Mouse (Mus musculus) CH12F3 (cell line): ENCODE measurements around the gene Gm49336.

Source experiments
- in situ Hi-C: fragments of 300-500 bp; cut with MboI; formaldehyde crosslinking; loops from 2 replicates; pipeline ENCODE4 v1.14.3; 2020; ENCODE audit warnings: low sequenced_read_pairs

Gm49336 gene

DNA sequence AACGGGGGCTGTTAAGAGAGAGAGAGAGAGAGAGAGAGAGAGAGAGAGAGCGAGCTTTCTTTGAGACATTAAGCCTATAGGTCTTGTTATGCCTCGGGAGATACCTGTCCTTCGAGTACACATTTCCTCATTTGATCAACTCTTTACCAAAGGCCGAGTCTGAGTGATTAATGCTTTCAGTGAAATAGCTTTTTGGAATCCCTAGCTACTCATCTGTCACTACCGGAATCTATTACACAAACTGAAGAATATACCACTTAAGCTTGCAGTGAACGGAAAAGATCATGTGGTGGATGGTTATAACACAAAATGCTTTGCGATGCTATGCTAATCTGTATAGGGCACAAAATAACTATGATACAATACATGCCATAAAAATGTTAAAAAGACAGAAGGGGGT is 941 bp downstream of the Gm49336 start:
- in situ Hi-C loops = no loop called here

DNA sequence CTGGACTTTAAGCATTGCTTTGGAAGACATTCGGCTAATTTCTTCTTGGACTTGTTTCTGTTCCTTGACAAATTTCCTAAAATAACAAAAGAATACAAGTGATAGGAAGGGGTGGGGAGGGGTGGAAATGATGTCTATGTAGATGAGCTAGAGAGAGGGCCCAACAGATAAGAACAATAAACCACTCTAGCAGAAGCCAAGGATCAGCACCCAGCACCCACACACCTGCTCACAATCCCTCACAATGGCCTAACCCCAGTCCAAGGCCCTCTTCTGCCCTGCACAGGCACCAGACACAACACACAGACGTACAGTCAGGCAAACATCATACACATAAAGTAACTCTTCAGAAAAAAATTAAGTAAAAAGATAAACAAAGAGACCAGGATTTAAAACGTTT is 12.8 kb downstream of the Gm49336 start:
- in situ Hi-C loops = no loop called here

DNA sequence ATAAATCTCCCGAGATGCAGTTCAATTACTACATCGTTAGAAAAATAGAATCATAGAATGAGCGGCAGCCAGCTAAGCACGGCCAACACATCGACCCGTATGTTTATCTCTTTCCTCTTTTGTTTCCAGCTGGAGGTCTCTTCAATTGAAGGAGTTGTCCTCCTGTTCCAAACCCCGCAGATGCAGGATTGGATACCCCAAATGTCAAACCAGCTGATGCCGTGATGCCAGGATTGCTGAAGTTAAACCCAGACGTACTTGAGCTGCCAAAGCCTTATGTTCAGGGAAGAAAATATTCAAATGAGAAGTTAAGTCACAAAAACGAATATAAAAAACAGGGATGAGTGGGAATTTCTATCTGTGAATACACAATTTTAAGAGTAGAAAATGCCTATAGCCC is 31.4 kb downstream of the Gm49336 start:
- in situ Hi-C loops = no loop called here

DNA sequence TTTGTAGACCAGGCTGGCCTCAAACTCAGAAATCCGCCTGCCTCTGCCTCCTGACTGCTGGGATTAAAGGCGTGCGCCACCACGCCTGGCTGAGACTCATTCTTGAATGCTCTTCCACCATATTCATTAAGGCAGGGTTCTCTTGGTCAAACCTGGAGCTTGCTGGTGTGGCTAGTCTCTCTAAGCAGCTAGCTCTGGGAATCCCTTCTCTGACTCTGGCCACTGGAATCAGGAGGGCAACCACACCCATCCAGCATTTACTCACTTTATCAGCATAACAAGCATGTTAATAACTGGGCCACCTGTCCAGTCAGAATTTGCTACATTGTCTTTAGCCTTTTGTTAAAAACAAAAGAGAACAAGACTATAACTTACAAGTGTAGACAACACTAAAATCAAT is 33.7 kb downstream of the Gm49336 start:
- in situ Hi-C loops = no loop called here

DNA sequence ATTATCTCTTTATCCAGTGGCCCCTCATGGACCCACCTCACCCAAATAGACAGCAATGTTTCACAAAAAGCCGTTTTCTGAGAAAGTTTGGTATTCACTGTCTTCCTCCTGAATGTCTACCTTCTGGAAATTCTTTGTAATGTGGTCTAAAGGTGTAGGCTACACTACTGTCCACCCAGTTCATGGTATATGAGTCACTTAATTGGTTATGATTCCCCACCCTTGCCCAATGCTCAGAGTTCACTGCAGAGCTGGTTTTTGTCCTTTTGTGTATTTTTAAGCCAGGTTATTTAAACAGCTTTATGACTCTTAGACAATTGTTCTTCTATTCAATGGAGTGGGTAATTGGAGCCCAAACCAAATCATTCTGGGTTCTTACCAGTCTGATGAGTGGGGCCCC is 35.2 kb downstream of the Gm49336 start:
- in situ Hi-C loops = no loop called here

DNA sequence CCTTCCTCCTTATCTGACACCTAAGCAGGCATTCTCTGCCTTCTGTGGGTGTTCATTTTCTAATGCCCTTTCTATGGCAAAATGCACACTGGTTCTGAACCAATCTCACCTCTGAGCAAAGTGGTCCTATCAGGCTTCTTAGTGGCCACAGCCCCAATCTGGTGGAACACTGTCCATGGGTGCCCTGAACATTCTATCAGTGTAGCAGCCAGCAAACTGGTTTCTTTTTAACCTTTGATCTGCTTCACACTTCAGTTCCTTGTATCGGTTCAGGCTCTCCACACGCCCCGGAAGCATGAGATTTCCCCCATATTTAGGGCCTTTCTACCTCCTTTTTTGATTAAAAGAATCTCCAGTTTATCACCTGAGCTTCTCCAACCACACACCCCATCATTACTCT is 36.3 kb downstream of the Gm49336 start:
- in situ Hi-C loops = no loop called here

DNA sequence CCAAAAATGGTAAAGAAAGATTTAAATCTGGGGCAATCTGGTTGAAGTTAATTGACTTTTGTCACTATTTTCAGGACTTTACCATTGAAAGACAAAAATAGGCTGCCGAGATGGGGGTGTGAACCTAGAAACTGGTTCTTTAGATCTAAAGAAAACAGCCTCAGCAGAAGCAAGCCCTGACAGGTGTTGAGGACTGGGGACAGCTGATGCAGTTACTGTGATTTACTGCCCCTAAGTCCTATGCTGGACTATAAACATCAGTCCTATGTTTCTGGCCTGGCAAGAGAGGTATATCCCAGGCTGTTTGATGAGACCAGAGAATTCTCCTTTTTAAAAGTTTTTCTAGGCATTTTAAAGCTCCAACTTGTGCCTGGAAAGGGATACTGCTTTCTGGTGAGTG is 37.3 kb downstream of the Gm49336 start:
- in situ Hi-C loops = no loop called here

DNA sequence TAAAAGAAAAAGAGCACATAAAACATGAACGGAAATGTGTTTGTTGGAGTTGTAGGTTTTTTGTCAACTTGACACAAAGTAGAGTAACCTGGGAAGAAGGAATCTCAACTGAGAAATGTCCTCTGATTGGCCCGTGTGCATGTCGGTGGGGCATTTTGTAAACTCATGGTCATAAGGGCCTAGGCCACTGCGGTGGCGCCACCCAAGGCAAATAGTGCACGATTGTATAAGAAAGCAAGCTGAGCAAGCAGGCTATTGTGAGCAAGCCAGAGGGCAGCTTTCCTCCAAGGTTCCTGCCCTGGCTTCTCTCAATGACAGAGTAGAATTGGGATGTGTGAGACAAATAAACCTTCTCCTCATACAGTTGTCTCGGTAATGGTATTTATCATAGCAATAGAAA is 42.1 kb downstream of the Gm49336 start:
- in situ Hi-C loops = no loop called here

DNA sequence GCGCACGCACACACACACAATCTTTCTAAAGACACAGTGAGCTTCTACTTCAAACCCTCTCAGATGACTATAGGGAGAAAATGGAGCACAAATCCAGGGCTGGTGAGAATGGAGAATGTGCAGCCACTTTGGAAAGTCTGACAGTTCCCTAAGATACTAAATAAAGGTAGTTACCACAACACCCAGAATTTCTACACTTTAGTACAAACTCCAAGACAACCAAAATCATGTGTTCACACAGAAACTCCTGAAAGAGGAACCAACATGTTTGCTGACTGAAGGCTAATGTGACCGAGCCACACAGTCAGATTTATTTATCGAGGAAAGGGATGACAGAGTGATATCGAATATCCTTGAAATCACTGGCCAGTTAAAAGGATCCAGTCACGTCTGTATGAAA is 46.3 kb downstream of the Gm49336 start:
- in situ Hi-C loops = no loop called here

DNA sequence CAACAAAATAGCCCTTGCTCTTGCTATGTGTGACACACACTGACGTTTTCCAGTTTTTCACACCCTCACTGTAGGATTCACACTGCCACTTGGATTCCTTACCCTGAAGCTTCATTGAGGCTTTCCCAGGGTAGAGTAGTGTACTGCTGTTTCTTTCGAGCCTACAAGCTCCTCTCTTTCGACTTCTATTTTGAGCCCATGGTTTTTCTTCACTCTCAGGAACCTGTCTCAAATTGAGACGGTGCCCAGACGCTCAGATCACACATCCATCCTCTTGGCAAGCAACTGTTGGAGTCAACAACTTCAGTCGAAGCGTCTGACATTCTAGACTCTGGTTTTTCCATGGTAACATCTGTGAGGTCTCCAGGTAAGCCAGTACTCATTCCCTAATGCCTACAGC is 54.4 kb downstream of the Gm49336 start, which contains the start of gene Atp8a2:
Gene Atp8a2, minus strand, starts transcription at position 296 of the 400 bp plus-strand sequence.
- in situ Hi-C loops = no loop called here

DNA sequence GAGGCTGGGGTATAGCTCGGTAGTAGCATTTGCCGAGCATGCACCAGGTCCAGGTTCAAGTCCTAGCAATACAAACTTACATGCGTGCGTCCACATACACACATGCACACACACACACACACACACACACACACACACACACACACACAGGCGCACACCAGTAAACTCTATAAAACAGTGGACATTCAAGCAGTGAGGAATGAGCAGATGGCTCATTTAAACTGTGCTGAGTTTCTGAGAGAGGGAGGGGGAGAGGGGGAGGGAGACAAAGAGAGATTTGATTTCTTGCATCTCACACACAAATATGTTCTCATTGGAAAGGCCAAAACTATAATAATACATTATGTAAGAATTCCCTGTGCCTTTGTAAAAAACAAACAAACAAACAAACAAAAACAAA is 55.3 kb downstream of the Gm49336 start:
- in situ Hi-C loops = no loop called here

DNA sequence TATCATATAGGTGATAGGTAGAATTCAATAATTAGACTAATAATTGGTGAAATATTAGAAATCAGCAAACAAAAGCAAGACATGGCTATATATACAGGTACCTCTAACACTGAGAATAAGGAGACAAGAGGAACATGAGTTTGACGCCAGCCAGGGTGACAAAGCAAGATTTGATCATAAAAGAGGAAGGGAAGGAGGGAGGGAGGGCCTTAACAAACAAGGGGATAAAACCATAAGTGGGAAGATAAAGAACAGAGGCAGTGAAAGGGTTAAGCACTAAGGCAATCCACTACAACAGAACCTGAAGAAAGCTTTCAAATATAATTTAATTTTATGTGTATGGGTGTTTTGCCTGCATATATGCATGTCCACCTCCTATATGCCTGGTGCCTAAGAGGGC is 56.7 kb downstream of the Gm49336 start:
- in situ Hi-C loops = no loop called here

DNA sequence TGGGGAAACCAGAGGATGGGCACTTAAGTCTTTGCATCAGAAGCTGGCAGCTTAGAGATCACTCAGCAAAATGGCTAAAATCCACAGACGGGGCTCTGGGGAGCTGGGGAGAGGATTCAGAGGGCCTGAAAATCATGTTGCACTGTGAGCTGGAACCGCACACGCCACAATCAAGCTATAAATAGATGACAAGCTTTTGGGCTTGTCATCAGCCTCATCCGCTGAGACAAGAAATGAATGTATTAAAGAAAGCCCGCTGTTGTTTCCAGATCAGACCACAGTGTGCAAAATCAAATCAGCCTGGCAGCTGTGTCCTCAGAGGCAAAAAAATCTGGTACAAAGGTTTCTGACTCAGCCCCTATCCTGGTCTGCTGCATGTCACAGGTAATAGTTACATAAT is 61.5 kb downstream of the Gm49336 start:
- in situ Hi-C loops = no loop called here

DNA sequence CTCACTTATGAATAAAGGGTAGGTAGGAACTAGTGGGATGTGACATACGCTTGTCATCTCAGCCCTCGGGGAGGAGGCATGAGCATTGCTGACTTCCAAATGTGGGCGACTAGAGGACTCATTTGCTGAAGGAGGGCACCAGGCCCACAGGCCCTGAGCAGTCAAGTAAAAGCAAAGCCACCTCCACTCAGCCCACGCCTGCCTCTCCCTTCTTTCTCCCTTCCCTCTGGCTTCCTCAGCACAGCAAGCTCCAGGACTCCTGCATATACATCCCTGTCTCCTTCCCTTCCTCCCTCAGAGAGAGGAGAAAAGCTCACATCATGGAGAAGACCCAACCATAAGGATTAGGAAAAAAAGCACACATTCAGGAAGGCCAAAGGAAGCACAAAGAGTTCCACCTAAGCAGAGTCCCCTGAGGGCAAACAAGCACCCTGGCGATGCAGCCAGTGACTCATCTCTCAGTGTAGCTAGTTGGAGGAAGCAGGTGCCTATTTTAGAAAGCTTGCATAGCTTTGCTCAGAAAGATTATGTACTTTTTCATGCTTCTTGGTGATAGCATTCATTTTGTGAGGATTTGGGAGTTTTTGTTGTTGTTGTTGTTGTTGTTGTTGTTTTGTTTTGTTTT is 63.0 kb downstream of the Gm49336 start:
- in situ Hi-C loops = no loop called here

DNA sequence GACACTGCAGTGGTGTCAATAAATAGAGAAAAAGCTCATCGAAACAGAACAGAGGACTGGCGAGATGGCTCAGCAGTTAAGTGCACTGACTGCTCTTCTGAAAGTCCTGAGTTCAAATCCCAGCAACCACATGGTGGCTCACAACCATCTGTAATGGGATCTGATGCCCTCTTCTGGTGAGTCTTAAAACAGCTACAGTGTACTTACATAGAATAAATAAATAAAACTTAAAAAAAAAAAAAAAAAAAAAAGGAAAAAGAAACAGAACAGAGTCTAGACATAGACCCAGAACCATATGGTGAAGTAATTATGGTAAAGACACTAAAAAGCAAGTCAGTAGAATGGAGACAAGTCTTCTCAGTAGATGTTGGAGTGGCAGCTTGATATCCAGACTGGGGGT is 70.0 kb downstream of the Gm49336 start:
- in situ Hi-C loops = no loop called here

DNA sequence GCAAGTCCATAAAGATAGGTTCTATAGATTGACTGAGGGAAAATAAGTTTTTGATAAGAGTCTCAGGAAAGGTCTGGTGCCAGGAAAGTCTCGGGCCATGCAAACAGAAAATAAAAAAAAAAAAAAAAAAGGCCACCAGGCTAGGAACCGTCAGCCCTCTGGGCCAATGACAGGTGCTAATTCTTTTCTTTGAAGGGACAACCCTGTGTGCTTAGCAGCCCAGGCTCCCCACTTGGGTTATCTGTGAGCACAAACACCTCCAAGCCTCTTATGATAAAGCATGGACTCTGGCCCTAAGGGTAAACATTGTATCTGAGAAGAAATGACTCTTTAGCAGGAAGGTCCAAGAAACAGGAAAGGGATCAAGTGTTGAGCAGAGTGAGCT is 72.7 kb downstream of the Gm49336 start:
- in situ Hi-C loops = no loop called here

DNA sequence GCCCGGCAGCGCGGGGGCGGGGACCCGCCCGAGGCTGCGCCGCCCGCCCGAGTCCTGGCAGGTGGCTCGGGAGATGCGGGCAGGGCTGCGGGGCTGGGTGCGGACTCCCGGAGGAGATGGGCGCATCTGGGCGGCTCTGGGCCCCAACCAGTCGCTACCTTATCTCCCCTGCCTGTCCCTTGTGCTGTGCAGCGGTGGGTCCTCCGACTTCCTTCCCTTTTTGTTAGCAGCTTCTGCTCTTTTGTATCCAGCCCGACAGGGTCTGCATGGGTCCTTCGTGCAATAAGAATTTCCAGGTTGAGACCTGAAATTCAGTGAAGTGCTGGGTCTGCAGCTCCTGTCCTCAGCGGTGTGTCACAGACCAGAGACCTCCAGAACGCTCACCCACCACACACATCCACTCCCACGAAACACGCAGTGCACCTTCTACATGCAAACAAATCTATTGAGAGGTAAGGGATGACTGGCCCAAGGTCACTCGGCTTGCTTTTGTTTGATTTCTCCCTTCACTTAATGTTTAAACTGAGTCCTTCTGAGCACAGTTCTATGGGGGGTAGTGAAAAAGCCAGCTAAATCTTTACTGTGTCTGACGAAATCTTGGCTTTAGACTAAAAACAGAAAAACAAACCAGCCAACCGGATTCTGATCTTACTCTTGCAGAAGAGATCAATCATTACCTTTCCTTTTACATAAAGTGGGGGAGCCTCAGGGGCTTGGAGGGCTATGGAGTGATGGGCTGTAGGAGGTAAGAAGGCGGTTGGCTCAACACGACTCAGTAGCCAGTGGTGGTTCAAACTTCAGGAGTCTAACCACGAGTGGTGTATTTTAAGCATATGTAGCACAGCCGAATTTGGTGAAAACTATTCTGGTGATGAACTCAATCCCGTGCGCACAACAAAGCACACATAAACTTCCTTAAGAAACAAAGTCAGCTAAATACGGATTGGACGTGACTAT is 73.4 kb downstream of the Gm49336 start:
- in situ Hi-C loops = no loop called here

DNA sequence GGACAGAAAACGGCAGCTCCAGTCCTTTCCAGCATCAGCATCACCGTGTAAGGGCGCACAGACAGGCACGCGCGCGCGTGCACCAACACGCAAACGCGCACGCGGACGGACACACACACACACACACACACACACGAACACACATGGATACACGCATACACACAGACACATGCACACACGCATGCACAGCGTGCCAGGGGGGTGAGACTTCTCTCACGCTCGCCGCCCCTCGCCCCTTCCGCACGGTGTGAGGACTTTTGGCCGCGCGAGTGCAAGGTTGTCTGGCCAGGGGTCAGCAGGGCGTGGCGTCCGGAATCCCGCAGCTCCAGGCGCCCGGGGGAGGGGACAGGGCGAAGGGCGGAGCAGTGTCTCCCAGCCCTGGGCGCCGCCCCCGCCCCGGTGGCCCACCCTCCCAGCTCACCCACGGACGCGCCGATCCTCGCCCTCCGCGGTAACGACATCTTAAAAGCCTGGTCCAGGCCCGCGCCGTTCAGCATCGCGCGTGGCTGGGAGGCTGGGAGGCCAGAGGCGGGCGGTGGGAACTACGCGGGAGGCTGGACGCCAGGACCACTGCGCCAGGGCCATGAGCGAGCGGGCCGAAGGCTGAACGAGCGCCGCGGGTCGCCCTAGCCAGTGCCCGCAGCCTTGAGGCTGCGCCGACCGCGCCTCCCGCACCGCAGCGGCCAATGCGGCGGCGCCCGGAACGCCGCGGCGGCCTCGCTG is 74.3 kb downstream of the Gm49336 start:
- in situ Hi-C loops = no loop called here

DNA sequence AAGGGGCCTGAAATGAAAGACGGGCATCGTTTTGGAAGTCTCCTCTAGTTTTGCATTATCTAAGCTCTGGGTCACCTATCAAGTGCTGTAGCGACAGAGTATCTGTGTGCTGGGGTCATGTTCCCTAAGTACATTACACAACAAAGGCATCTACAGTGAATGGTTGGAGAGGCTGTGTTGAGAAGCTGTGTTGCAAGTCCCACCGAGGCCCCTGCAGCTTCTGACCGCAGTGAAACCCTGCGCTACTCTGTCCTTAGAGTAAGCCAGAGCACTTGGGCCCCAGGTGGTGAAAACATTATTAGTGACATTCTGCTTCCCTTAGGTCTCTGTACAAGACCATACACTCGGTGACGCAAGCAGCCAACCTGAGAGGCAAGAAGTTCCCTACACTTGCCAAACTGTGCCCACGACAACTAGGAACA is 74.8 kb downstream of the Gm49336 start:
- in situ Hi-C loops = no loop called here

DNA sequence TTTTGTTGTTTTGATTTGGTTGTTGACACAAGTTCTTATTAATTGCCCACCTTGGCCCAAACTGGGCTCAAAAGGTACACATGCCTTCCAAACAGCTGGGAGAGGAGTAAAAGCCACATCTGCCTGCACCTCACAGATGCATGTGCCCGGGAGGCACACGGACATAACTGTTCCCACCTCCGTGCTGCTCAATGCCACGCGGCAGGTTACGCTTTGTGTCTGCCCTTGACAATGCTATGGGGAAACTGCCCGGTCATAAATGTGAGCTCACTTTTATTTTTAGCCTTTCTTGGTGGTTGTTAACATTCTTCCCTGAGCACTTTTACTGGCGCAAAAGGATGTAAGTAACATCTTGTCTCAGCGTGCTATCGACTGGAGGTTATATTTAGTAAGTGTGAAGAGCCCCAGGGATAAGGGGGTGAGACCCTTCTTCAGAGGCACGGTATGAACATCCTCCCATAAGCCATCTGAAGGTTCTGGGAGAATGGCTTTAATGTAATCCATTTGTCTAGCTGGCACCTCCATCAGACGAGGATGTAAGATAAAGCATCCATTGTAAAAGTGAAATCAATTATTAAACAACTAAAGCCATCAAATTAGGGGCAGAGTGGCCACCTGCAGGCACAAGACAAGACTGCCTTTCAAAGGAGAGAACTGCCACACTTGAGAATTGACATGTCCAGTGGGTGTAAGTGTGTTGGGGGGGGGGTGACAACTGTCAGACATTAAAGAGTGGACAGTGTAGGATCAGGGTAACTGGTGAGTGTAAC is 78.8 kb downstream of the Gm49336 start:
- in situ Hi-C loops = no loop called here
